Comparison of ENCODE assay signal across 8 mouse cellular contexts in genomic region chr1:52799056-52799726, GRCm38 (mm10). TPM values are rescaled to one million over a fixed set of nuclear protein-coding genes. Genes with fewer than 3 reads are reported as not detected.
DNase-seq lines count a peak whose midpoint lies in the region; ATAC-seq lines count a peak whose summit lies in the region.

No protein-coding gene starts in this region.

- no peak overlapping the region for H3K9ac ChIP-seq in midbrain, embryonic 12.5 days (replicated peaks)
- H3K9ac ChIP-seq in midbrain, embryonic 11.5 days (ENCODE audit: low read length): no peak overlapping the region
- 0 out of 2 replicates have a peak overlapping the region, but pooled peaks have one; percentile 0 for H3K9ac ChIP-seq in heart, embryonic 15.5 days
- H3K9ac ChIP-seq in lung, embryonic 16.5 days (ENCODE audit: low read length): no peak overlapping the region

- ATAC-seq in midbrain, embryonic 12.5 days (ENCODE audit: low FRiP score, low read depth): no peak
- ATAC-seq in midbrain, embryonic 11.5 days (ENCODE audit: low FRiP score): no peak
- ATAC-seq in heart, embryonic 15.5 days (replicated peaks; ENCODE audit: insufficient number of reproducible peaks, insufficient read depth, low FRiP score, low read depth): no peak
- ATAC-seq in lung, embryonic 16.5 days (ENCODE audit: low read depth): no peak

- WGBS in midbrain, embryonic 12.5 days: 84% methylated on average over 10 of the region's 10 CpGs
- WGBS in midbrain, embryonic 11.5 days: 87% methylated on average over 10 of the region's 10 CpGs
- WGBS in heart, embryonic 15.5 days: 31% methylated on average over 10 of the region's 10 CpGs
- WGBS in lung, embryonic 16.5 days: 38% methylated on average over 10 of the region's 10 CpGs

- H3K27ac ChIP-seq in midbrain, embryonic 12.5 days (replicated peaks): 0 out of 2 replicates have a peak overlapping the region, but pooled peaks have one; percentile 42
- no peak overlapping the region for H3K27ac ChIP-seq in midbrain, embryonic 11.5 days (ENCODE audit: low read depth, low read length)
- peak overlapping the region; percentile 32 for H3K27ac ChIP-seq in heart, embryonic 15.5 days
- H3K27ac ChIP-seq in lung, embryonic 16.5 days (ENCODE audit: low read length): 0 out of 2 replicates have a peak overlapping the region, but pooled peaks have one; percentile 3

- H3K4me3 ChIP-seq in midbrain, embryonic 12.5 days: no peak overlapping the region
- no peak overlapping the region for H3K4me3 ChIP-seq in midbrain, embryonic 11.5 days (ENCODE audit: low read depth, low read length)
- 0 out of 2 replicates have a peak overlapping the region, but pooled peaks have one; percentile 9 for H3K4me3 ChIP-seq in heart, embryonic 15.5 days
- H3K4me3 ChIP-seq in lung, embryonic 16.5 days (ENCODE audit: low read length): no peak overlapping the region

- no peaks in the 10 kb centered on the region for H3K27me3 ChIP-seq in midbrain, embryonic 12.5 days
- no peaks in the 10 kb centered on the region for H3K27me3 ChIP-seq in midbrain, embryonic 11.5 days (ENCODE audit: control insufficient read depth, insufficient read depth, low read length)
- H3K27me3 ChIP-seq in heart, embryonic 15.5 days: no peaks in the 10 kb centered on the region
- H3K27me3 ChIP-seq in lung, embryonic 16.5 days (ENCODE audit: control insufficient read depth, insufficient read depth, low read depth, low read length): no peaks in the 10 kb centered on the region

- H3K4me2 ChIP-seq in midbrain, embryonic 12.5 days (replicated peaks): no peak overlapping the region
- no peak overlapping the region for H3K4me2 ChIP-seq in midbrain, embryonic 11.5 days
- peak overlapping the region; percentile 44 for H3K4me2 ChIP-seq in heart, embryonic 15.5 days
- no peak overlapping the region for H3K4me2 ChIP-seq in lung, embryonic 16.5 days (ENCODE audit: low read depth, low read length)

- H3K9me3 ChIP-seq in midbrain, embryonic 12.5 days: no peaks in the 10 kb centered on the region
- H3K9me3 ChIP-seq in midbrain, embryonic 11.5 days (ENCODE audit: control insufficient read depth, low read length): no peaks in the 10 kb centered on the region
- H3K9me3 ChIP-seq in heart, embryonic 15.5 days (replicated peaks): no peaks in the 10 kb centered on the region
- H3K9me3 ChIP-seq in lung, embryonic 16.5 days (ENCODE audit: control insufficient read depth, low read length): no peaks in the 10 kb centered on the region

- H3K36me3 ChIP-seq in midbrain, embryonic 12.5 days: no peaks in the 10 kb centered on the region
- H3K36me3 ChIP-seq in midbrain, embryonic 11.5 days (ENCODE audit: control insufficient read depth, insufficient read depth, low read length): 0 out of 2 replicates have a peak, but pooled peaks cover 3% of the 10 kb centered on the region
- H3K36me3 ChIP-seq in heart, embryonic 15.5 days: no peaks in the 10 kb centered on the region
- no peaks in the 10 kb centered on the region for H3K36me3 ChIP-seq in lung, embryonic 16.5 days (ENCODE audit: control insufficient read depth, insufficient read depth, low read length)

- peaks cover 4% of the 10 kb centered on the region; the same call in 1 of the 2 replicates for H3K4me1 ChIP-seq in midbrain, embryonic 12.5 days
- H3K4me1 ChIP-seq in midbrain, embryonic 11.5 days (ENCODE audit: control insufficient read depth, insufficient read depth, low read length): no peaks in the 10 kb centered on the region
- peaks cover 26% of the 10 kb centered on the region for H3K4me1 ChIP-seq in heart, embryonic 15.5 days (replicated peaks)
- peaks cover 4% of the 10 kb centered on the region for H3K4me1 ChIP-seq in lung, embryonic 16.5 days (replicated peaks; ENCODE audit: control insufficient read depth, insufficient read depth, low read length)

- peak; percentile 33 for DNase-seq in adrenal gland, postnatal 10 days
- DNase-seq in adrenal gland, postnatal 4 days (ENCODE audit: low spot score in 2 of 2): no peak
- DNase-seq in midbrain, embryonic 11.5 days (ENCODE audit: low spot score, missing footprints): no peak
- DNase-seq in spleen, postnatal 36 days (ENCODE audit: low spot score in 2 of 2): peak; percentile 43 to 58
- DNase-seq in yolk sac, embryonic 10.5 days (ENCODE audit: low spot score): no peak

RNA-seq across cellular contexts. Expression of gene Inpp1, which starts 18.3 kb away (rescaled TPM):
- total RNA-seq in adrenal gland, postnatal 10 days (2021): 10 to 100 TPM; 23.3 to 37.5 TPM
- total RNA-seq in adrenal gland, postnatal 4 days (2021): 10 to 100 TPM; 26.1 to 26.3 TPM
- polyA plus RNA-seq in midbrain, embryonic 12.5 days (2016; fragmentation: Nextera tagmentation; extraction: Ambion mirVana): 11.9 and 17.2 TPM in 2 replicates
- polyA plus RNA-seq in midbrain, embryonic 11.5 days (2014; fragmentation: Nextera tagmentation; extraction: Ambion mirVana): 9.8 and 11.6 TPM in 2 replicates
- 15.4 and 20.7 TPM in 2 replicates for polyA plus RNA-seq in heart, embryonic 15.5 days (2015; fragmentation: Nextera tagmentation; extraction: Ambion mirVana)
- 12.8 and 14.8 TPM in 2 replicates for polyA plus RNA-seq in lung, embryonic 16.5 days (2015; fragmentation: Nextera tagmentation; extraction: Ambion mirVana)

RNA-seq across cellular contexts. Expression of gene Hibch, which starts 45.5 kb away (rescaled TPM):
- total RNA-seq in adrenal gland, postnatal 10 days (2021): 100 to 1,000 TPM; 108 to 109 TPM
- 10 to 100 TPM; 46.3 to 53.0 TPM for total RNA-seq in adrenal gland, postnatal 4 days (2021)
- 30.8 and 33.7 TPM in 2 replicates for polyA plus RNA-seq in midbrain, embryonic 12.5 days (2016; fragmentation: Nextera tagmentation; extraction: Ambion mirVana)
- polyA plus RNA-seq in midbrain, embryonic 11.5 days (2014; fragmentation: Nextera tagmentation; extraction: Ambion mirVana): 29.2 and 34.3 TPM in 2 replicates
- 26.9 and 31.3 TPM in 2 replicates for polyA plus RNA-seq in heart, embryonic 15.5 days (2015; fragmentation: Nextera tagmentation; extraction: Ambion mirVana)
- polyA plus RNA-seq in lung, embryonic 16.5 days (2015; fragmentation: Nextera tagmentation; extraction: Ambion mirVana): 20.6 and 20.8 TPM in 2 replicates

Comparison
In these comparisons a context has a peak if more than half of its experiments do, and no peak if none do; other contexts are left out.
1. DNase-seq: peak in adrenal gland, postnatal 10 days (single experiment) and spleen, postnatal 36 days (2 of 2); none in adrenal gland, postnatal 4 days (0 of 2), midbrain, embryonic 11.5 days (single experiment) and yolk sac, embryonic 10.5 days (single experiment).